Mouse (Mus musculus) MEL (cell line): ENCODE results near the gene Igdcc3.

Experiments used
- CTCF ChIP-seq, 3 experiments: IDR thresholded peaks in 2 of 3; conservative IDR thresholded peaks in 1 of 3; 2 replicates each; pipeline ENCODE4 v1.5.1; 2011 to 2012; ENCODE audit warnings: low read length in 3 of 3, low read depth in 2 of 3, mild to moderate bottlenecking in 2 of 3, improper control_type of control experiment in 1 of 3, inconsistent platforms in 1 of 3, mixed read lengths in 1 of 3, moderate library complexity in 1 of 3; ENCODE audit not compliant: control insufficient read depth in 1 of 3, insufficient read depth in 1 of 3, poor library complexity in 1 of 3, severe bottlenecking in 1 of 3
- ELF1 ChIP-seq: IDR thresholded peaks from 2 replicates; pipeline ENCODE4 v1.6.1; 2014; ENCODE audit warnings: low read depth, mild to moderate bottlenecking, inconsistent platforms, low read length, improper control_type of control experiment, moderate library complexity
- ETS1 ChIP-seq: IDR thresholded peaks from 2 replicates; pipeline ENCODE4 v1.6.1; 2012; ENCODE audit warnings: low read depth, mild to moderate bottlenecking, inconsistent platforms, low read length, improper control_type of control experiment, moderate library complexity
- GATA1 ChIP-seq: IDR thresholded peaks from 2 replicates; pipeline ENCODE4 v1.6.1; 2011; ENCODE audit warnings: low read depth, low read length, improper control_type of control experiment
- POLR2A ChIP-seq, 2 experiments: IDR thresholded peaks; 2 replicates each; pipeline ENCODE4 v1.6.1; 2011 to 2012; ENCODE audit warnings: low read length in 2 of 2, mild to moderate bottlenecking in 2 of 2, control low read depth in 1 of 2, improper control_type of control experiment in 1 of 2, low read depth in 1 of 2, moderate library complexity in 1 of 2; ENCODE audit not compliant: control insufficient read depth in 1 of 2, insufficient read depth in 1 of 2, poor library complexity in 1 of 2
- RAD21 ChIP-seq: IDR thresholded peaks from 2 replicates; pipeline ENCODE4 v1.6.1; 2011; ENCODE audit warnings: mild to moderate bottlenecking, low read depth, low read length, improper control_type of control experiment
- UBTF ChIP-seq: IDR thresholded peaks from 2 replicates; pipeline ENCODE4 v1.6.1; 2012; ENCODE audit warnings: low read depth, mild to moderate bottlenecking, inconsistent platforms, low read length, improper control_type of control experiment, moderate library complexity, borderline replicate concordance; ENCODE audit not compliant: insufficient read depth
- ZKSCAN1 ChIP-seq: IDR thresholded peaks from 2 replicates; pipeline ENCODE4 v1.6.1; 2012; ENCODE audit warnings: low read depth, mild to moderate bottlenecking, inconsistent platforms, low read length, improper control_type of control experiment, moderate library complexity

DNA sequence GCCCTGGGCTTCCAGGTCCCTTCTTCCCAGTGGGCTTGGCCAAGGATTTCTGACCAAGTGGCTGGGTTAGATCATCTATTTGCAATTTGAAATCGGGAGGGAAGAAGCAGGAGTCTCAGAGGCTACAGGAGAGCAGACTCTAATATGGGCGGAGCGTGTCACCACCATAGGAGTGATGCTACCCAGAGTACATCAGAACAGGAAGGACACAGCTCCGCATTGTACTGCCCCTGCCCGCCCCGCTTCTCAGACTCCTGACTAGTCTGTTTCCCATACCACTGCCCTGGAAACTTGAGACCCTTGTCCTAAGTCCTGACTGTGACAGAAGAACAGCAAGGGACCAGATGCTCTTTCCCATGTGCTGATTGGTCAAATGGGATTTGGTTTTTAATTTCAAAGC lies 16.6 kb downstream of the Igdcc3 start:
- TF ChIP-seq POLR2A (IDR thresholded peaks at IDR 0.05; ENCODE audit: control insufficient read depth in 1 of 2, insufficient read depth in 1 of 2, low read depth in 1 of 2, low read length in 2 of 2, poor library complexity in 1 of 2) (no peak), CTCF (IDR thresholded peaks at IDR 0.05 in 2 of 3, conservative IDR thresholded peaks at IDR 0.05 in 1 of 3; ENCODE audit: control insufficient read depth in 1 of 3, insufficient read depth in 1 of 3, low read depth in 2 of 3, low read length in 3 of 3, poor library complexity in 1 of 3, severe bottlenecking in 1 of 3) (no peak), ETS1 (no peak), UBTF (no peak), GATA1 (no peak), ZKSCAN1 (no peak), ELF1 (no peak), RAD21 (no peak)
